Mouse (Mus musculus) heart, adult 2 months (tissue): Measurements from ENCODE around the gene Palm. TPM values are rescaled to one million over a fixed set of nuclear protein-coding genes. Genes with fewer than 3 reads are reported as not detected.

Source experiments
- DNase-seq, 2 experiments: peaks; one replicate each; pipeline ENCODE4 v3.0.0; 2021
- H3K27ac ChIP-seq: fragments of 200-600 bp; 2 replicates; pipeline ENCODE4 v1.8.1; 2022
- H3K27me3 ChIP-seq: fragments of 200-500 bp; 2 replicates; pipeline ENCODE4 v1.6.1; 2012; ENCODE audit warnings: mild to moderate bottlenecking, low read length, inconsistent platforms, mixed read lengths; ENCODE audit not compliant: control insufficient read depth, insufficient read depth
- H3K36me3 ChIP-seq: fragments of 200-500 bp; 2 replicates; pipeline ENCODE4 v1.6.1; 2012; ENCODE audit warnings: low read length, inconsistent platforms; ENCODE audit not compliant: control insufficient read depth, insufficient read depth
- H3K4me1 ChIP-seq: fragments of 200-500 bp; 2 replicates; pipeline ENCODE4 v1.6.1; 2011; ENCODE audit warnings: low read length; ENCODE audit not compliant: control insufficient read depth, insufficient read depth
- H3K4me3 ChIP-seq: fragments of 200-600 bp; 2 replicates; pipeline ENCODE4 v1.8.1; 2022
- H3K79me2 ChIP-seq: fragments of 200-500 bp; replicated peaks from 2 replicates; pipeline ENCODE4 v1.6.1; 2012; ENCODE audit warnings: mild to moderate bottlenecking, inconsistent platforms, low read length, moderate library complexity, mixed read lengths; ENCODE audit not compliant: control insufficient read depth, insufficient read depth
- H3K9ac ChIP-seq: fragments of 200-500 bp; 2 replicates; pipeline ENCODE4 v1.6.1; 2012; ENCODE audit warnings: low read depth, mild to moderate bottlenecking, control low read depth, inconsistent platforms, low read length, mixed read lengths
- CTCF ChIP-seq: fragments of 200-600 bp; IDR thresholded peaks from 2 replicates; pipeline ENCODE4 v1.8.1; 2022; ENCODE audit warnings: antibody characterized with exemption, mild to moderate bottlenecking, moderate library complexity
- EP300 ChIP-seq: fragments of 200-500 bp; IDR thresholded peaks from 2 replicates; pipeline ENCODE4 v1.6.1; 2011; ENCODE audit warnings: low read depth, low read length, control low read depth; ENCODE audit not compliant: insufficient read depth
- POLR2A ChIP-seq: fragments of 200-500 bp; IDR thresholded peaks from 2 replicates; pipeline ENCODE4 v1.6.1; 2011; ENCODE audit warnings: mild to moderate bottlenecking, low read depth, low read length, control low read depth; ENCODE audit not compliant: insufficient read depth
- WGBS: fragments of 180-500 bp; shearing (Covaris S2); methylation state at CpG from one replicate; pipeline ENCODE4 v1.1.7; 2018; 5-methylcytosine and 5-hydroxymethylcytosine counted together
- intact Hi-C: fragments of 180-260 bp; cut with DNase I; formaldehyde crosslinking; loops from one replicate; pipeline ENCODE4 v1.15.1; 2025
- polyA plus RNA-seq: library from polyadenylated mRNA; depleted of rRNA; stranded (reverse); fragments of >200 nt; gene quantifications from 2 replicates; pipeline ENCODE4 v1.2.3, GENCODE M21; 2012
- total RNA-seq, 2 experiments: library from RNA; stranded (reverse); gene quantifications; 2 replicates each; pipeline ENCODE4 v1.2.3; 2021

Palm gene
- total and polyA plus RNA-seq, 3 experiments, result 31.4 to 55.6 (median 51.4) TPM

- TF ChIP-seq CTCF (no peak), EP300 (0 out of 2 replicates have a peak, but pooled peaks have one; percentile 43)
- intact Hi-C loops, result loop anchor here (1.0 kb wide), 1 partner anchor 14 kb away; no protein-coding TSS in a partner anchor
- WGBS, result 33% methylated on average over 11 of the region's 11 CpGs
- Histone ChIP-seq H3K4me1 (peaks cover 9% of the 10 kb centered on the region), H3K27ac (peak overlapping the region; percentile 89), H3K4me3 (peak overlapping the region; percentile 33; the same call in 1 of the 2 replicates), H3K9ac (peak overlapping the region; percentile 32), H3K36me3 (peaks cover 1% of the 10 kb centered on the region; the same call in 1 of the 2 replicates), H3K27me3 (no peaks in the 10 kb centered on the region), H3K79me2 (no peaks in the 10 kb centered on the region)
- DNase-seq, result peak; percentile 73 to 81
Observed at GRCm38 (mm10) chr10:79807826-79808225, 14.5 kb downstream of the Palm start.

- TF ChIP-seq EP300, result 0 out of 2 replicates have a peak, but pooled peaks have one; percentile 16
- TF ChIP-seq CTCF, result no peak
- TF ChIP-seq POLR2A, result 0 out of 2 replicates have a peak, but pooled peaks have one; percentile 36
- Histone ChIP-seq H3K4me3 (peak overlapping the region; percentile 9; the same call in 1 of the 2 replicates), H3K9ac (no peak overlapping the region), H3K79me2 (no peaks in the 10 kb centered on the region), H3K4me1 (peaks cover 8% of the 10 kb centered on the region), H3K27ac (peak overlapping the region; percentile 89), H3K36me3 (no peaks in the 10 kb centered on the region), H3K27me3 (no peaks in the 10 kb centered on the region)
- DNase-seq, result no peak
- intact Hi-C loops, result no loop called here
- 52% methylated on average over 11 of the region's 11 CpGs for WGBS
Observed at GRCm38 (mm10) chr10:79808728-79809127, 15.4 kb downstream of the Palm start.

GRCm38 (mm10) chr10:79811736-79812637, 18.6 kb downstream of the Palm start:
- H3K36me3 ChIP-seq, result no peaks in the 10 kb centered on the region
- H3K79me2 ChIP-seq, result no peaks in the 10 kb centered on the region
- peak; percentile 98; the same call in 1 of the 2 replicates for TF ChIP-seq CTCF
- peak; percentile 95 for TF ChIP-seq EP300
- 0 out of 2 replicates have a peak, but pooled peaks have one; percentile 17 for TF ChIP-seq POLR2A
- intact Hi-C loops, result loop anchor here (1.0 to 5.0 kb wide), 2 partner anchors 19 to 1745 kb away; partner anchors contain the start of genes Aes and Palm
- peak; percentile 80 to 93 for DNase-seq
- H3K4me3 ChIP-seq, result no peak overlapping the region
- H3K27ac ChIP-seq, result no peak overlapping the region
- H3K9ac ChIP-seq, result no peak overlapping the region
- 26% methylated on average over 15 of the region's 15 CpGs for WGBS
- no peaks in the 10 kb centered on the region for H3K27me3 ChIP-seq
- 0 out of 2 replicates have a peak, but pooled peaks cover 3% of the 10 kb centered on the region for H3K4me1 ChIP-seq

- Histone ChIP-seq H3K4me3 (no peak overlapping the region), H3K27ac (no peak overlapping the region), H3K9ac (no peak overlapping the region), H3K4me1 (0 out of 2 replicates have a peak, but pooled peaks cover 1% of the 10 kb centered on the region), H3K79me2 (no peaks in the 10 kb centered on the region), H3K27me3 (no peaks in the 10 kb centered on the region), H3K36me3 (no peaks in the 10 kb centered on the region)
- DNase-seq, result no peak
- intact Hi-C loops, result loop anchor here (5.0 kb wide), 1 partner anchor 1743 kb away; the partner anchor contains the start of gene Aes
- TF ChIP-seq EP300, result no peak
- TF ChIP-seq POLR2A, result no peak
- no peak for TF ChIP-seq CTCF
- 86% methylated on average over 5 of the region's 5 CpGs for WGBS
Observed at GRCm38 (mm10) chr10:79814271-79814842, 21.0 kb downstream of the Palm start.

GRCm38 (mm10) chr10:79815671-79816494, 22.5 kb downstream of the Palm start:
- Histone ChIP-seq H3K27ac (no peak overlapping the region), H3K27me3 (no peaks in the 10 kb centered on the region), H3K36me3 (no peaks in the 10 kb centered on the region), H3K4me3 (no peak overlapping the region), H3K79me2 (no peaks in the 10 kb centered on the region), H3K9ac (no peak overlapping the region), H3K4me1 (0 out of 2 replicates have a peak, but pooled peaks cover 1% of the 10 kb centered on the region)
- TF ChIP-seq EP300, result no peak
- no peak for TF ChIP-seq POLR2A
- no peak for TF ChIP-seq CTCF
- 84% methylated on average over 12 of the region's 12 CpGs for WGBS
- intact Hi-C loops, result loop anchor here (5.0 kb wide), 1 partner anchor 34 kb away; no protein-coding TSS in a partner anchor
- DNase-seq, result no peak
